Mouse (Mus musculus): ENCODE results near the gene Msrb3. TPM values are rescaled to one million over a fixed set of nuclear protein-coding genes. Genes with fewer than 3 reads are reported as not detected.
A peak's percentile ranks its signal among the peaks of the same experiment; 100 is the strongest.

Msrb3 gene
- polyA plus RNA-seq, 1 experiment from 2014 or later = 17.6 TPM

DNA sequence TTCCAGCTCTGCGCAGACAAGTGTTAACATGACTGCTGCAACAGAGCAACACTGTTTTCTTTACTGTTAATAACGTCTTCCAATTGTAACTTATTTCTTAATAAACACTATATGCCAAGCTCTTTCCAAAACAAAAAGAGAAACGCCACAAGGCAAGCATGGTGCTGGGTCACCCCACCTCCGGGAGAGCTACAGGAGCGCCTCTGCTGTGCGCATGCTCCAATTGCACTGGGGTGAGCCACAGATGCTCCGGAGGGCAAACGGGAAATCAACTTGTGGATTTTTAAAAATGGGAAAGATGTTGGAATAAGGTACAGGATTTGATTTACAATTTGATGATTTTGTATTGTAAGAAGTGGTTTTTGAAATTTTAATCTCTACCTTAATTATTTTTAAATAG lies 27.3 kb upstream of the Msrb3 start:
- Histone ChIP-seq H3K4me3 (ENCODE audit: low read depth, low read length) (no peak overlapping the region), H3K9ac (ENCODE audit: low read length) (no peak overlapping the region), H3K4me1 (replicated peaks; ENCODE audit: control insufficient read depth, insufficient read depth, low read length) (no peaks in the 10 kb centered on the region), H3K9me3 (ENCODE audit: control insufficient read depth, low read length) (no peaks in the 10 kb centered on the region), H3K4me2 (ENCODE audit: low read length) (no peak overlapping the region), H3K36me3 (ENCODE audit: control insufficient read depth, insufficient read depth, low read length) (peaks cover 50% of the 10 kb centered on the region), H3K27me3 (replicated peaks; ENCODE audit: control insufficient read depth, insufficient read depth, low read length) (no peaks in the 10 kb centered on the region), H3K27ac (ENCODE audit: low read depth) (no peak overlapping the region)
- DNase-seq (ENCODE audit: low spot score) (no peak), ATAC-seq (replicated peaks; ENCODE audit: low FRiP score, low TSS enrichment, low read depth) (no peak)
- 88% methylated on average over 8 of the region's 8 CpGs for WGBS

DNA sequence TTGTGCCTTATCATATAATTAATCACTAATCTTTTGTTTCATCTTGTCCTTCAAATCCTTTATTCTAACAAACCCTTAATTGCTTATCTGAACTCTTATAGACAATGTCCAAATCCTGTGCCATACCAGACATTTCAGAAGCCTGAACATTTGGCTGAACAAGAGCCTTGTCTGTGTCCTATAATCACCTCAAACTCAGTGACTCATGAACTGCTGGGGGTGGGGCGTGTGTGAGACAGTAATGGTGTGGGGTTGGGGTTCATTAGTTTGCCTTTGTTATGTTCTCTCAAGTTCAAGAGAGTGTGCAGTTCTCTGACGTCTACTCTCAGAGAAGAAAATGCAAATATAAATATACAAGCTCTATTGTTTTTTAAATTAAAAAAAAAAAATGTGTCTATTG lies 22.6 kb upstream of the Msrb3 start:
- Histone ChIP-seq H3K4me3 (ENCODE audit: low read depth, low read length) (no peak overlapping the region), H3K36me3 (ENCODE audit: control insufficient read depth, insufficient read depth, low read length) (peaks cover 40% of the 10 kb centered on the region), H3K9me3 (ENCODE audit: control insufficient read depth, low read length) (no peaks in the 10 kb centered on the region), H3K9ac (ENCODE audit: low read length) (no peak overlapping the region), H3K4me2 (ENCODE audit: low read length) (no peak overlapping the region), H3K27ac (ENCODE audit: low read depth) (no peak overlapping the region), H3K27me3 (replicated peaks; ENCODE audit: control insufficient read depth, insufficient read depth, low read length) (no peaks in the 10 kb centered on the region), H3K4me1 (replicated peaks; ENCODE audit: control insufficient read depth, insufficient read depth, low read length) (no peaks in the 10 kb centered on the region)
- DNase-seq (ENCODE audit: low spot score) = no peak
- WGBS = 62% methylated on average over 2 of the region's 2 CpGs
- no peak for ATAC-seq (replicated peaks; ENCODE audit: low FRiP score, low TSS enrichment, low read depth)

DNA sequence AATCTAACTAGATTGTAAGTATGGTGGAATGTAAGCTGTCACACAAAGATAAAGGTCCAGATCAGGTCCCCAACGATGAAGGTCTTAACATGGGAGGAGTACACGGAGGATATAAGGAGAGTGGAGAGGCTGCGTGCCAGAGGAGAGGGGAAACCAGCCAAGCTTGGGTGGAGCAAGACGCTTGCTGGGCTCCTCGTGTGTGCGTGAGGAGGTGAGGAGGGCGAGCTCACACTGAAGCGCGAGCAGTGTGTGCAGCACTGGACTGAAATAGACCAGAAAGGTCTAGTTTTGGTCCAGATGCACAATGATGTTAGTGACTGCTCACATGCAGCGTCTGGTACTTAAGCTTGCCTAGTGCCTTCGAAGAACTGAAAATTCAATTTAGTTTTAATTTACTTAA lies 21.7 kb upstream of the Msrb3 start:
- WGBS = 81% methylated on average over 11 of the region's 11 CpGs
- Histone ChIP-seq H3K9ac (ENCODE audit: low read length) (no peak overlapping the region), H3K27ac (ENCODE audit: low read depth) (no peak overlapping the region), H3K36me3 (ENCODE audit: control insufficient read depth, insufficient read depth, low read length) (peaks cover 33% of the 10 kb centered on the region), H3K27me3 (replicated peaks; ENCODE audit: control insufficient read depth, insufficient read depth, low read length) (no peaks in the 10 kb centered on the region), H3K4me1 (replicated peaks; ENCODE audit: control insufficient read depth, insufficient read depth, low read length) (no peaks in the 10 kb centered on the region), H3K4me3 (ENCODE audit: low read depth, low read length) (no peak overlapping the region), H3K9me3 (ENCODE audit: control insufficient read depth, low read length) (no peaks in the 10 kb centered on the region), H3K4me2 (ENCODE audit: low read length) (no peak overlapping the region)
- DNase-seq (ENCODE audit: low spot score) (no peak), ATAC-seq (replicated peaks; ENCODE audit: low FRiP score, low TSS enrichment, low read depth) (no peak)

DNA sequence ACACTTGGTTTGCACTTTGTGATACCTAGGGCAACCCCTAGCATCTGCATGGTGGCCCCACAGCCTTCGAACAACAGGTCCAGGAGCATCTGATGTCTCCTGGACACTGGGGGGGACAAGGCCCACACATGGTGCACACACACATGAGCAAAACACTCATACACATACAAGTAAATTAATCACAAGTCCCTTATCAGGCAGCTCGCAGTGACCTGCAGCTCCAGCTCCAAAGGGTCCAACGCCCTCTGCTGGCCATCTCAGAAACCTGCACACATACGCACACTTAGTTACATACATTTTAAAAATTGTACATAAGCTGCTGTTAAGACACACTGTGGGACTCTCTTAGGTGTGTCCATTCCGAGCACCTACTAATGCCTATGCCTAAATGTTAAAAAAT lies 17.3 kb upstream of the Msrb3 start:
- H3K4me2 ChIP-seq (ENCODE audit: low read length) = no peak overlapping the region
- peak; percentile 48 for DNase-seq (ENCODE audit: low spot score)
- WGBS = 91% methylated on average over 5 of the region's 5 CpGs
- no peak overlapping the region for H3K4me3 ChIP-seq (ENCODE audit: low read depth, low read length)
- ATAC-seq (replicated peaks; ENCODE audit: low FRiP score, low TSS enrichment, low read depth) = no peak
- H3K36me3 ChIP-seq (ENCODE audit: control insufficient read depth, insufficient read depth, low read length) = peaks cover 12% of the 10 kb centered on the region; the same call in 1 of the 2 replicates
- no peaks in the 10 kb centered on the region for H3K9me3 ChIP-seq (ENCODE audit: control insufficient read depth, low read length)
- no peak overlapping the region for H3K27ac ChIP-seq (ENCODE audit: low read depth)
- no peaks in the 10 kb centered on the region for H3K27me3 ChIP-seq (replicated peaks; ENCODE audit: control insufficient read depth, insufficient read depth, low read length)
- H3K9ac ChIP-seq (ENCODE audit: low read length) = no peak overlapping the region
- H3K4me1 ChIP-seq (replicated peaks; ENCODE audit: control insufficient read depth, insufficient read depth, low read length) = no peaks in the 10 kb centered on the region

DNA sequence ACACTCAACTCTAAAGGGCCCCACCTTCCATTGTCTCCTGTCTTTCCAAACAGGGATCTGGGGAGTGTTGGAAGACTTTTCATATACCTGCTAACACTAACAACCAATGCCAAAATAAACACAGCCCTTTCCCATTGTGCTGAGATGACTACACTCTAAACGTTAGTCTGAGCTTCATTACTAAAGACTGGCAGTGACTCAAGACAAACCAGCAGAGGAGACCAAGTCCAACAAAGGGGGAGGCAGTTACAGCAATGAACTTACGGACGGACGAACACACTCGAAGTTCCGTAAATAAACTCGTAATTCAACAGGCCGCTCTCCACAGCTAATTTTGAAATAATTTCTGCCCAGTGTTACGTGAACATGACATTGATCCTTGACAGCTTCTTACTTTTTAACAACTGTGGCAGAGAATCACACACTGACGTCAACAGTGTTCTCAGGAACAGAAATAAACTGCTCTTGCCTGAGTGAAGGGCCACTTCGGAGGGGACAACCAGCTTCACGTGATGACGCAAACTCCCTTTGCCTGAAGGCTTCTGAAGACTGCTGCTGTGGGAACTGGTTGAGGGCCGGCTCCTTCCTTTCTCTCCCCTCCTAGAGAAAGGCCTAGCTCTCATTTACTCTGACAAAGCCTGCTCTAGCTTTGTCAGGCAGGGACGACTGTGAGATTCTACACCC lies 16.2 kb upstream of the Msrb3 start:
- Histone ChIP-seq H3K9ac (ENCODE audit: low read length) (no peak overlapping the region), H3K4me2 (ENCODE audit: low read length) (no peak overlapping the region), H3K9me3 (ENCODE audit: control insufficient read depth, low read length) (no peaks in the 10 kb centered on the region), H3K27ac (ENCODE audit: low read depth) (no peak overlapping the region), H3K4me3 (ENCODE audit: low read depth, low read length) (no peak overlapping the region), H3K36me3 (ENCODE audit: control insufficient read depth, insufficient read depth, low read length) (0 out of 2 replicates have a peak, but pooled peaks cover 3% of the 10 kb centered on the region), H3K4me1 (replicated peaks; ENCODE audit: control insufficient read depth, insufficient read depth, low read length) (no peaks in the 10 kb centered on the region), H3K27me3 (replicated peaks; ENCODE audit: control insufficient read depth, insufficient read depth, low read length) (no peaks in the 10 kb centered on the region)
- DNase-seq (ENCODE audit: low spot score) (peak; percentile 47), ATAC-seq (replicated peaks; ENCODE audit: low FRiP score, low TSS enrichment, low read depth) (no peak)
- WGBS = 59% methylated on average over 15 of the region's 15 CpGs

DNA sequence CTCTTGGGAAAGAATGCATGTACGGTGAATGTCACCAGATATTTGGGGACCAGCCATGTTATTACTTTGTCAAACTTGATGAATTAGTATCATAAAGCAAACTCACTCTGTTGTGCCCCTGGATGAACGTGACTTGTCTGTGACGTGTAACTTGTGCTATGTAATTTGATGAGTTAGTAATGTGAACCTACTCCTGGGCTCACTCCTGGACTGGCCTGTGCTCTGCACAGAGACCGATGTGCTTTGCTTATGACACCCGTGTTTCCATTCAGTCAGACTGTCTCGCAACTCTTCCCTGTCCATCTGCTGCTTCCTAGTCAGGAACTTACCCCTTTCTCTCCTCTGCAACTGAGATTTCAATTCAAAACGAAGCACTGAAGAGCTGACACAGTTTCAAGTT lies 15.4 kb upstream of the Msrb3 start:
- H3K4me1 ChIP-seq (replicated peaks; ENCODE audit: control insufficient read depth, insufficient read depth, low read length) = no peaks in the 10 kb centered on the region
- H3K9me3 ChIP-seq (ENCODE audit: control insufficient read depth, low read length) = no peaks in the 10 kb centered on the region
- 0 out of 2 replicates have a peak, but pooled peaks cover under 1% of the 10 kb centered on the region for H3K36me3 ChIP-seq (ENCODE audit: control insufficient read depth, insufficient read depth, low read length)
- no peak overlapping the region for H3K9ac ChIP-seq (ENCODE audit: low read length)
- no peak for ATAC-seq (replicated peaks; ENCODE audit: low FRiP score, low TSS enrichment, low read depth)
- H3K27ac ChIP-seq (ENCODE audit: low read depth) = no peak overlapping the region
- H3K4me3 ChIP-seq (ENCODE audit: low read depth, low read length) = no peak overlapping the region
- WGBS = 71% methylated on average over 7 of the region's 7 CpGs
- H3K27me3 ChIP-seq (replicated peaks; ENCODE audit: control insufficient read depth, insufficient read depth, low read length) = no peaks in the 10 kb centered on the region
- no peak overlapping the region for H3K4me2 ChIP-seq (ENCODE audit: low read length)
- DNase-seq (ENCODE audit: low spot score) = peak; percentile 43

DNA sequence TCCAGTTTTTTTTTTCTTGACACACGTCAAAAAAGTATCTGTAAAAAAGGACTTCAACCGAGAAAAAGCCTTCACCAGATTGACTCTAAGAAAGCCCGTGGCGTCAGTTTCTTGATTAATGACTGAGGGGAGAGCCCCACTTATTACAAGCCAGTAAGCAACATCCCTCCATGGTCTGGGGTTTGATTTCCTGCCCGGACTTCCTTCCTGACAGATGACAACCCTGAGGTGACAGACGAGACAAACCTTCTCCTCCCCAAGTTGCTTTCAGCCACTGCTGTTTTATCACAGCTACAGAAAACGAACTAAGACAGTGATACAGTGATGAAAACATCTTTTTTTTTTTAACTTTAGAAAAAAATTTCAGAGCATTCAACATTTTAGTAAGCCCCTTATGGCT lies 14.9 kb upstream of the Msrb3 start:
- no peak overlapping the region for H3K4me2 ChIP-seq (ENCODE audit: low read length)
- no peaks in the 10 kb centered on the region for H3K36me3 ChIP-seq (ENCODE audit: control insufficient read depth, insufficient read depth, low read length)
- H3K9me3 ChIP-seq (ENCODE audit: control insufficient read depth, low read length) = no peaks in the 10 kb centered on the region
- H3K4me3 ChIP-seq (ENCODE audit: low read depth, low read length) = no peak overlapping the region
- ATAC-seq (replicated peaks; ENCODE audit: low FRiP score, low TSS enrichment, low read depth) (no peak), DNase-seq (ENCODE audit: low spot score) (no peak)
- no peaks in the 10 kb centered on the region for H3K4me1 ChIP-seq (replicated peaks; ENCODE audit: control insufficient read depth, insufficient read depth, low read length)
- H3K27me3 ChIP-seq (replicated peaks; ENCODE audit: control insufficient read depth, insufficient read depth, low read length) = no peaks in the 10 kb centered on the region
- no peak overlapping the region for H3K27ac ChIP-seq (ENCODE audit: low read depth)
- WGBS = 71% methylated on average over 7 of the region's 7 CpGs
- H3K9ac ChIP-seq (ENCODE audit: low read length) = no peak overlapping the region

DNA sequence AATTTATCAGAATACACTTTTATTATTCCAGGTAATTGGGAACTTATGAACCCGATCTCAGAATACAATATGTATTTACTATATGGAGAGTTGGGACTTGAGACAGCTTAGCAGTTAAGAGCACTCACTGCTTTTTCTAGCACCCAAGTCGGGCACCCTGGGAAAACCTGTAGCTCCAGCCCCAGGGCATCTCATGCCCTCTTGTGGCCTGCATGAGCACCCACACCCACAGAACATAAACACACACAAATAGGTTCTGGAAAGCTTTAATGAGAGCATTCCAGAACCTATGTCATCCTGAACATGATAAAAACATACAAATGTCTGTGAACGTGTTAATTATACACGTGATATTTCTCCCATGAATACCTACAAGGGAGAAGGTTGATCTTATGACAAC lies 13.1 kb upstream of the Msrb3 start:
- no peak overlapping the region for H3K27ac ChIP-seq (ENCODE audit: low read depth)
- no peaks in the 10 kb centered on the region for H3K36me3 ChIP-seq (ENCODE audit: control insufficient read depth, insufficient read depth, low read length)
- ATAC-seq (replicated peaks; ENCODE audit: low FRiP score, low TSS enrichment, low read depth) (no peak), DNase-seq (ENCODE audit: low spot score) (peak; percentile 34)
- H3K4me1 ChIP-seq (replicated peaks; ENCODE audit: control insufficient read depth, insufficient read depth, low read length) = no peaks in the 10 kb centered on the region
- WGBS = 78% methylated on average over 4 of the region's 4 CpGs
- no peaks in the 10 kb centered on the region for H3K9me3 ChIP-seq (ENCODE audit: control insufficient read depth, low read length)
- H3K9ac ChIP-seq (ENCODE audit: low read length) = no peak overlapping the region
- H3K27me3 ChIP-seq (replicated peaks; ENCODE audit: control insufficient read depth, insufficient read depth, low read length) = no peaks in the 10 kb centered on the region
- H3K4me3 ChIP-seq (ENCODE audit: low read depth, low read length) = no peak overlapping the region
- no peak overlapping the region for H3K4me2 ChIP-seq (ENCODE audit: low read length)
